Mouse (Mus musculus) limb, embryonic 14.5 days (tissue): ENCODE data around the gene Fxyd3. TPM values are rescaled to one million over a fixed set of nuclear protein-coding genes. Genes with fewer than 3 reads are reported as not detected.
A peak's percentile ranks its signal among the peaks of the same experiment; 100 is the strongest.

Source experiments
- ATAC-seq: fragments of 200-750 bp; cut with Nextera tagmentation; 2 replicates; pipeline ENCODE4 v1.8.0; 2017; ENCODE audit warnings: low read depth, moderate number of reproducible peaks, moderate TSS enrichment; ENCODE audit not compliant: low FRiP score
- DNase-seq: peaks from one replicate; pipeline ENCODE4 v3.0.0-alpha.2; 2015; ENCODE audit warnings: low spot score
- H3K27ac ChIP-seq: fragments of 300-500 bp; sonication (generic); replicated peaks from 2 replicates; pipeline ENCODE4 v1.5.1; 2014; ENCODE audit warnings: low read depth, mild to moderate bottlenecking, low read length, moderate library complexity, mixed read lengths
- H3K27me3 ChIP-seq: fragments of 300-500 bp; sonication (generic); 2 replicates; pipeline ENCODE4 v1.6.1; 2014; ENCODE audit warnings: low read length, mixed read lengths; ENCODE audit not compliant: control insufficient read depth, insufficient read depth
- H3K36me3 ChIP-seq: fragments of 300-500 bp; sonication (generic); 2 replicates; pipeline ENCODE4 v1.6.1; 2014; ENCODE audit warnings: mild to moderate bottlenecking, low read length, moderate library complexity, mixed read lengths; ENCODE audit not compliant: control insufficient read depth, insufficient read depth
- H3K4me1 ChIP-seq: fragments of 300-500 bp; sonication (generic); 2 replicates; pipeline ENCODE4 v1.6.1; 2014; ENCODE audit warnings: antibody characterized with exemption, low read length, mixed read lengths; ENCODE audit not compliant: control insufficient read depth, insufficient read depth
- H3K4me2 ChIP-seq: fragments of 300-500 bp; sonication (generic); replicated peaks from 2 replicates; pipeline ENCODE4 v1.6.1; 2014; ENCODE audit warnings: low read depth, mild to moderate bottlenecking, low read length, moderate library complexity; ENCODE audit not compliant: severe bottlenecking
- H3K4me3 ChIP-seq: fragments of 300-500 bp; sonication (generic); replicated peaks from 2 replicates; pipeline ENCODE4 v1.5.1; 2014; ENCODE audit warnings: low read length
- H3K9ac ChIP-seq: fragments of 300-500 bp; sonication (generic); 2 replicates; pipeline ENCODE4 v1.6.1; 2014; ENCODE audit warnings: mild to moderate bottlenecking, low read depth, low read length, moderate library complexity; ENCODE audit not compliant: severe bottlenecking
- H3K9me3 ChIP-seq: fragments of 300-500 bp; sonication (generic); 2 replicates; pipeline ENCODE4 v1.6.1; 2016; ENCODE audit warnings: low read length; ENCODE audit not compliant: control insufficient read depth
- POLR2A ChIP-seq: fragments of 200-500 bp; IDR thresholded peaks from 2 replicates; pipeline ENCODE4 v1.8.0; 2012; ENCODE audit warnings: inconsistent platforms, mild to moderate bottlenecking, moderate library complexity, borderline replicate concordance; ENCODE audit not compliant: insufficient read depth, insufficient read length; ENCODE audit errors: extremely low read depth
- WGBS: fragments of 180-500 bp; shearing (Covaris S2); extraction: QIAGEN DNeasy Blood & Tissue Kit; methylation state at CpG from one replicate; pipeline ENCODE4 v1.1.7; 2014; 5-methylcytosine and 5-hydroxymethylcytosine counted together
- polyA plus RNA-seq, 2 experiments: library from polyadenylated mRNA; depleted of rRNA in 1 of 2; stranded (reverse) in 1 of 2; unstranded in 1 of 2; fragments of >200 nt; fragmentation: Nextera tagmentation in 1 of 2; extraction: Ambion mirVana in 1 of 2; gene quantifications; 2 replicates each; pipeline versions ENCODE4 v1.2.1 to v1.2.3; 2012 to 2014

The Fxyd3 gene
- polyA plus RNA-seq, 2 experiments: 39.8 to 79.5 TPM

DNA sequence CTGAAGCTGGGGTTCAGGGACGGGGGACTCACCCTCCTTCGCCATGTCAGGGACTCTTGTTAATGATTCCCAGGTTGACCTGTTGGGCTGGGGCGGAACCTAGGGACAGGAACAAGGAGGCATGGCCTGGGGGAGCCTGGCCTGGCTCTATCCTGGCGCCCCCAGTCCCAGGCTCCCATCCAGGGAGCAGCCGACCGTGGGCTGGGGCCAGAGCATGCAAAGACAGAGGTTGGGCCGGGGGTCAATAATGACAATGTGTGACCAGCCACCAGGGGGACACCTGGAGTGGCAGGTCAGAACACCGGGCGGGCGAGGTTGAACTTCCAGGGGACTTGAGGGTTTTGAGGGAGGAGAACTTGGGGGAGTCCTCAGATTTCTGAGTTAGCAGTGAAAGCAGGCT, 38.1 kb upstream of the Fxyd3 start:
- H3K27me3 ChIP-seq: no peaks in the 10 kb centered on the region
- H3K4me2 ChIP-seq: no peak overlapping the region; the same call in 1 of the 2 replicates
- DNase-seq (no peak), ATAC-seq (no peak)
- no peaks in the 10 kb centered on the region for H3K9me3 ChIP-seq
- TF ChIP-seq POLR2A: no peak
- peaks cover 9% of the 10 kb centered on the region for H3K4me1 ChIP-seq
- WGBS: 47% methylated on average over 10 of the region's 10 CpGs
- no peaks in the 10 kb centered on the region for H3K36me3 ChIP-seq
- H3K9ac ChIP-seq: no peak overlapping the region
- H3K4me3 ChIP-seq: no peak overlapping the region
- no peak overlapping the region for H3K27ac ChIP-seq

DNA sequence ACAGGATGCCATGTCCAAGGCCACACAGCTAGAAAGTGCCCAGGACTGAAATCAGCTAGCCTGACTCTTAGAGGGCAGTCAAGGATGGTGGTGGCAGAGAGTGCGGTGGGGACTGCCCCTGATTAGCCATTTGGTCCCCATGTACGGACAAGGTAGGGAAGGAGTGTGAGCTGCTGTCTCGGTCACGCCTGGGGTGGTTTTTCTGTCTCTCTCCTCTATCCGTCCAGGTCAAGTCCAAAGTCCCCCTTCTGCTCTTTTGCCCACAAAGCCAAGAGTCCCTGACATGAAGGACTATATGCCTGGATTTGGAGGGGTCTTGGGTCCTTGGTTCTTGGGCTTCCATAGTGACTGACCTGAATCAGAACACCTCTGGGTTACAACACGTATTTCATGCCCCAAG, 37.3 kb upstream of the Fxyd3 start:
- Histone ChIP-seq H3K27me3 (no peaks in the 10 kb centered on the region), H3K9ac (no peak overlapping the region), H3K9me3 (no peaks in the 10 kb centered on the region), H3K4me1 (peaks cover 9% of the 10 kb centered on the region), H3K4me3 (no peak overlapping the region), H3K27ac (no peak overlapping the region), H3K36me3 (no peaks in the 10 kb centered on the region), H3K4me2 (no peak overlapping the region)
- DNase-seq (no peak), ATAC-seq (no peak)
- TF ChIP-seq POLR2A: no peak
- 56% methylated on average over 6 of the region's 6 CpGs for WGBS

DNA sequence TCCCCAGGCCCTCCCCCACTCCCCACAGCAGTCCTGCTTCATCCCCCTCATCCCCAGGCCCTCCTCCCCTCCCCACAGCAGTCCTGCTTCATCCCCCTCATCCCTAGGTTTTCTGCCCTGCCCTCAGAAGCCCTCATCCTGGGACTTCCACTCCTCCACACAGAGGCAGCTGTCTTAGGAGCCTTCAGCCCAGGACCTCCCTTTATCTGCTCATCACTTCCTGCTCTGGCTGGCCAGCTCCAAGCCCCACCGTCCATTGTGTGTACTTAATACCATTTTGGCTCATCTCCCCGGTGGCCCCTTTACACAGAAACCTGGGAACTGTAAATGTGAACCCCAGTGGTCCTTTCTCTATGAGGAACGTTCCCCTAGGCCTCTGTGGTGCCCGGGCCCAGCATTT, 35.5 kb upstream of the Fxyd3 start:
- no peak for TF ChIP-seq POLR2A
- H3K4me2 ChIP-seq: no peak overlapping the region
- 59% methylated on average over 4 of the region's 4 CpGs for WGBS

GRCm38 (mm10) chr7:31110861-31111385, 34.4 kb upstream of the Fxyd3 start:
- H3K27me3 ChIP-seq: no peaks in the 10 kb centered on the region
- H3K4me3 ChIP-seq: no peak overlapping the region
- no peak for ATAC-seq
- TF ChIP-seq POLR2A: no peak
- no peak for DNase-seq
- WGBS: 87% methylated on average over 15 of the region's 15 CpGs
- no peak overlapping the region for H3K4me2 ChIP-seq
- H3K4me1 ChIP-seq: peaks cover 9% of the 10 kb centered on the region
- no peaks in the 10 kb centered on the region for H3K36me3 ChIP-seq
- H3K9me3 ChIP-seq: no peaks in the 10 kb centered on the region
- H3K27ac ChIP-seq: no peak overlapping the region
- no peak overlapping the region for H3K9ac ChIP-seq

More for the DNA sequence above, 35.5 kb upstream of the Fxyd3 start:
- Histone ChIP-seq H3K4me3 (no peak overlapping the region), H3K9ac (no peak overlapping the region), H3K4me1 (peaks cover 9% of the 10 kb centered on the region), H3K9me3 (no peaks in the 10 kb centered on the region), H3K27me3 (no peaks in the 10 kb centered on the region), H3K36me3 (no peaks in the 10 kb centered on the region), H3K27ac (no peak overlapping the region)
- ATAC-seq (no peak), DNase-seq (no peak)

GRCm38 (mm10) chr7:31109796-31110195, 33.3 kb upstream of the Fxyd3 start:
- Histone ChIP-seq H3K4me2 (no peak overlapping the region), H3K27ac (no peak overlapping the region), H3K4me3 (no peak overlapping the region), H3K4me1 (no peaks in the 10 kb centered on the region), H3K9me3 (no peaks in the 10 kb centered on the region), H3K9ac (no peak overlapping the region), H3K27me3 (no peaks in the 10 kb centered on the region), H3K36me3 (no peaks in the 10 kb centered on the region)
- ATAC-seq (no peak), DNase-seq (no peak)
- 87% methylated on average over 5 of the region's 5 CpGs for WGBS
- no peak for TF ChIP-seq POLR2A

GRCm38 (mm10) chr7:31109091-31109490, 32.6 kb upstream of the Fxyd3 start:
- no peak overlapping the region for H3K4me2 ChIP-seq
- no peaks in the 10 kb centered on the region for H3K9me3 ChIP-seq
- no peak overlapping the region for H3K27ac ChIP-seq
- H3K36me3 ChIP-seq: no peaks in the 10 kb centered on the region
- H3K27me3 ChIP-seq: no peaks in the 10 kb centered on the region
- ATAC-seq (no peak), DNase-seq (peak; percentile 13)
- TF ChIP-seq POLR2A: no peak
- H3K4me1 ChIP-seq: no peaks in the 10 kb centered on the region
- 25% methylated on average over 7 of the region's 7 CpGs for WGBS
- H3K9ac ChIP-seq: 0 out of 2 replicates have a peak overlapping the region, but pooled peaks have one; percentile 16
- no peak overlapping the region for H3K4me3 ChIP-seq
